Mouse (Mus musculus) layer of hippocampus, adult 18-20 months (tissue): ENCODE results near the gene Ubtd2. TPM values are rescaled to one million over a fixed set of nuclear protein-coding genes. Genes with fewer than 3 reads are reported as not detected.
A peak's percentile ranks its signal among the peaks of the same experiment; 100 is the strongest.

ENCODE experiments used
- DNase-seq, 2 experiments: peaks; one replicate each; pipeline ENCODE4 v3.0.0; 2022; ENCODE audit warnings: low spot score in 2 of 2
- total RNA-seq, 2 experiments: library from RNA; stranded (reverse); gene quantifications; 2 replicates each; pipeline ENCODE4 v1.2.3; 2021

The Ubtd2 gene
- total RNA-seq, 2 experiments from 2014 or later, result 27.4 to 31.3 TPM

DNA sequence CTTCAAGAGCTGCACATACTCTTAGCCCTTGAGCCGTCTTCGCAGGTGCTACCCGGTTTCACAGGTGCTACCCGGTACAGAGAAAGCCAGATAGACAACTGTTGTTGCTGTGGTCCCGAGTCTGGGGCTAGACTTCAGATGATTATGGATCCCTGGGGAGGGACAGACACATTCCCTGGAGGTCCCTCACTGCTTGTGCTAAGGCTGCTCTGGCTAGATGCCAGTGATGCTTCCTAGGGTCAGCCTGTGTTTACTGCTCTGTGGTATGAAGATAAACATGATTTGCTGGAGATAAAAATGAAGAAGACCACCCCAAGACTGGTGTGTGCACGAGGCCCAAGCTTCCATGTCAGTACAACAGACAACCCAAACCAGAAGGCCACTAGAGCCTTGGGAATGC lies 88.9 kb downstream of the Ubtd2 start:
- no peak for DNase-seq

DNA sequence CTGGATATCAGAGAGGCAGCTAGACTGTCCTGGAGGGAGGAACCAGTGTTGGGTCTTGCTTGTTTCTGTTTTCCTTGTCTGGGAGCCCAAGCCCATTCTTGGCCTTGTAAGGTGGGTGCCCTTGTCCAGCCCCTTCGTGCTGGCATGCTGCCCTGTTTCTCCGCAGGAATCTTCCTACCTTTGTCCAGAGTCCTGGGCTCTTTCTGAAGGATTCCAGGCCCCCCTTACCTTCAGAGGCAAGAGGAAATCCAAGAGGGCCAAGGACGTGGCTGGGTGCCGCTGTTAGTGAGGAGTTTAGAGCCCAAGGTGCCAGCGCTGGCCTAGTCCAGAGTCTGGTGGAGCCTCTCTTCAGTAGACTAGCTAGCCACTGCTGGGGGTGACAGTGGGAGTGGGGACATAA lies 89.3 kb downstream of the Ubtd2 start:
- DNase-seq, result no peak

GRCm38 (mm10) chr11:32545605-32546004 lies 90.4 kb downstream of the Ubtd2 start:
- no peak for DNase-seq

DNA sequence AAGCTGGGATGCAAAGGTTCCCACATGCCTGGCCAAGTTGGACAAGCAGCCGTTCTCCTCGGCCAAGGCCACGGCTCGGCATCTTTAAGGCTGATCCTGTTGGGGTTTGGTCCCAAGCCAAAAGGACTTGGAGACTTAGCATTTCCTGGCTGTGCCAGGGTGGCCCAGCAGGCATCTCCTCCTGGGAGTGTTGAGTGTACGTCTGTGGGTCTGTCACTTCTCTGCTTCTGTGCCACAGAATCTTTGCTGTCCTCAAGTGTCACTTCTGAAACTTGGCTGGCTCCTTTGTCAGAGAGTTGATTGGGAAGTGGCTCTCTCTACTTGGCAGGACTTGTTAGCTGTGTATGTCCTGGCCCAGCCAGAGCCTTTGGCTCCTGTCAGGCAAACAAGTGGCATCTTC lies 91.3 kb downstream of the Ubtd2 start:
- DNase-seq, result no peak

- DNase-seq, result no peak
These were observed 92.3 kb downstream of the Ubtd2 start for GRCm38 (mm10) chr11:32547391-32547947.

DNA sequence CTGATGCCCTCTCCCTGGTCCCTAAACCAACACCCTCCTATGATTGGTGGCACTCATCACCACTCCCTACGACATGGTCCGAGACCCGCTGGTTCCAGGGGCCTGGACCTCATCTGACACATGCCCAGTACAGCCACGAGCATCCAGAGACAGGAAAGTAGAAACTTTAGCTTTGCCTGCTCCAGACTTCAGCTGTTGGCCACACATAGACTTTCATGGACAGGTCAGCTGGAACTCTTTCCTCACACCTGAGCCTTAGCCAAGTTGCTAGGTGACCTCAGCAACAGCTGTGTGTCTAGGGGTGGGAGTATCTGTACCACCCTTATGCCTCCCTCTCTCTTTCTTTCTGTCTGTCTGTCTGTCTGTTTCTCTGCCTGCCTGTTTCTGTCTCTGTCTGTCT lies 93.1 kb downstream of the Ubtd2 start:
- no peak for DNase-seq

DNA sequence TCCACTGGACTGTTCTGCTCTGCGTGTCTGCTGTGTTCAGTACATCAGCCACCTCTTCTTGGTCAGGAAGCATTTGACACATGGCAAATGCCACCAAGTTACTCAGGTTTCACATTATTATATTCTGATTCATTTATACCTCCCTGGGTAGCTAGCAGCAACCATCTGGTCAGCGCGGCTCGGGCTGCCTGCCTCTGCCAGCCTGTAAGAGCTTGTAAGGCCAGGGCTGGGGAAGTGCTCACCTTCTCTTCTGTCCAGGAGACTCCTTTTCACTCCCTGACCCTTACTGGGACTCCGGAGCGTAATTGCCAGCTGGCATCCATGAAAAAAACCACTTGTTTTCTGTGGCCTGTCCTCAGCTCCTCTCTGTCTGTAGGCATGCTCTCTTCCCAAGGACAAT lies 94.1 kb downstream of the Ubtd2 start:
- DNase-seq, result no peak

- DNase-seq, result no peak
These were observed 94.9 kb downstream of the Ubtd2 start for GRCm38 (mm10) chr11:32550102-32550501.

- no peak for DNase-seq
These were observed 95.9 kb downstream of the Ubtd2 start for GRCm38 (mm10) chr11:32551056-32551455.

GRCm38 (mm10) chr11:32551579-32552297 lies 96.6 kb downstream of the Ubtd2 start:
- peak in 1 of 2 experiments; percentile 30 for DNase-seq

DNA sequence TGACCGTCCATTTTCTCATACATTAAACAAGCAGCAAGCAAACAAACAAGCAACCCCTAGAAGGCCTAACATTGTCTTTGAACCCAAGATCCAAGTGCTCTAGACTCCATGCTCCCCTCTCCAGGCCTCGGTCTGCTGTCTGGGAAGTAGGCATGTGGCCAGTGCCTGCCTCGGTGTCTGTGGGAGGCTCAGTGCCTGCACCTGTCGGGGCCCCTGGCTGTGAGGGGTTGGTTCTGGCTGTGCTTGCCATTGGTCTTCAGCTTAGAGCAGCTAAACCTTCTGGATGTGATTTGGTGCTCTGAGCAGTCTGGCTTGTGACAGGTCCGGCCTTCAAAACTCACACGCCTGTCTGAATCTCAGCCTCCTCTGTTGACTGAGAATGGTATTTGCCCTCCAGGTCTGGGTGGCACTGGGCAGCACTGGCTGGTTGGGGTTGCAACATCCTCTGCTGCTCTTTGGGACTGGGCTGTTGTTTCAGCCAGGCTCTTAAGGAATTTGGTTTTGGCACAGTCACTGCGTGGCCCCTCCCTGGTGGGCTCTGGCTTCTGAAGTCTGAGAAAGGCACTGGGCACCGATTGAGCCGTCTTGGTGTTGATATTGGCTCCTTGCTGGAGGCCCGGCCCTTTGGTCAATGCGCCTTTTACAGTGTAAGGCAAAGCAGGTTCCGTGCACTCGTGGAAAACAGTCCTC lies 97.4 kb downstream of the Ubtd2 start:
- no peak for DNase-seq

DNA sequence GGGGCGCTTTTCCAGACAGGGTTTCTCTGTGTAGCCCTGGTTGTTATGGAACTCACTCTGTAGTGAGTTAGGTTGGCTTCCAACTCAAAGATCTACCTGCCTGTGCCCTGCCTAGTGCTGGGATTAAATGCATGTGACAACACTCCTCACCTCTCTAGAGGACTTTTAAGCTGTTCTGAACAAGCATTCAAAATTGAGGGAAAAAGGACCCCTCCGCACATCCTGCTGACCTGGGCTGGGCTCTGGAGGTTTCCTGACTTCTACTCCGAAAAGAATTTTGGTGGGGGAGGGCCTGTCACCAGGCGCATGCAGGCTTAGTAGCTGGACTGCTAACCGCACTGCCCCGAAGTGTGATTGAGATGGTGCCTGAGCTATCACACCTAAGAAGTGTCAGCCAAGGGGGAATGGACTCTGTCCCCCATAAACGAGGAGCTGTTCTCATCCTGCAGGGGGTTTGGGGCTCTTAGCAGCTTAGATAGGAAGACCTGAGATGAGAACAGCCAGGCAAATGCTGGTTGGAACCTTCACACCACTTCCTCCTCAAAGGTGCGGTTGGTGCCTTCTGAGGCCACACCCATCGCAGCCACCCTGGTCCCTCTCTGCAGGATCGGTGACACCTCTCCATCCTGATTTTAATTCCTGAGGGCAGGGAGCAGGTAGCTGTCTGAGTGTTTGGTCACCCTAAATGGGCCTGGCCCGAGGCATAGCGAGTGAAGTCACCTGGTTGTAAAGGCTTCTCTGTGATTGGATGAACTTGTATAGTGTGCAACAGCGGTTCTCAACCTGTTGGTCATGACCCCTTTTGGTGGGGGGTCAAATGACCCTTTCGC lies 98.4 kb downstream of the Ubtd2 start:
- no peak for DNase-seq

- DNase-seq, result no peak
These were observed 99.2 kb downstream of the Ubtd2 start for GRCm38 (mm10) chr11:32554141-32555091.

DNA sequence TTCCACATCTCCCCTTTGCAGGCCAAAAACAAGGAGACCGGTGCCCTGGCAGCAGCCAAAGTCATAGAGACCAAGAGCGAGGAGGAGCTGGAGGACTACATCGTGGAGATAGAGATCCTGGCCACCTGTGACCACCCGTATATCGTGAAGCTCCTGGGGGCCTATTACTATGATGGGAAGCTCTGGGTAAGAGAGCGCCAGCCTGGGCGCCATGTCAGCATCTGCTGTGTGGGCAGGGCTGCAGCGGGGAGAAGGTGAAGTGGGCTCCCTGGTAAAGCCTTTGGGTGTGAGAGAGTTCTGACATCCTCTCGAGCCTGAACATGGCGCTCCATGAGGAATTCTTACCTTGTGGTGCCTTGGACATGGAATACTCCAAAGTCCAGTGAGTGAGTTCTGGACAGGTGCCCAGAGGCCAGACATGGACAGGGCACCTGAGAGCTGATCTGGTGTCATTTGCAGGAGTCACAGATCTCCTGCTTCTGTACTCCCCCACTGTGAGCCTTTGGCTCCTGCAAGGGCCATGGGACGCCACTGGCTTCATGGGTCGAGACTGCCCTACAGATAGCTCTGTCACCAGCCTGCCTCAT lies 100.0 kb downstream of the Ubtd2 start:
- no peak for DNase-seq

- no peak for DNase-seq
These were observed 101.3 kb downstream of the Ubtd2 start for GRCm38 (mm10) chr11:32556333-32556990.

- DNase-seq, result no peak
These were observed 102.9 kb downstream of the Ubtd2 start for GRCm38 (mm10) chr11:32558026-32558425.

DNA sequence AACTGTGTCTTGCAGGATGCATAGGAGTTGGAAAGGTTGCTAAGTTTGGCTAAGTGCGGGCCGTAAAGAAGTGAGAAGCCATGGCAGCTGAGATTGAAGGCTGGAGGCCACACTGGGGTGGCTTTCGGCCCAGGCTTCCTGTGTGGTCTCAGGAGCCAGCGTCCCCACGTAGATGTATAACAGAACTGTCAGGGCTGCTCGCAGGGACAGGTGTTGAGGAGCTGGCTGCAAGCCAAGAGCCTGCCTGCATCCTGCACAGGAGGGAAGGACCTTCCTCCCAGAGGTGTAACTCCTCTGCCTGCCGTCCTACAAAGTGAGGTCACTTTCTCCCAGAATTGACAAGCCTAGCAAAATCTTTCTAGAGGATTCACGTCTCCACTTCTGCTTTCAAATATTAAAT lies 103.5 kb downstream of the Ubtd2 start:
- DNase-seq, result no peak

- DNase-seq, result no peak
These were observed 105.0 kb downstream of the Ubtd2 start for GRCm38 (mm10) chr11:32560015-32560770.
